Mouse (Mus musculus) C2C12 (cell line): ENCODE measurements around the gene Nedd9. TPM values are rescaled to one million over a fixed set of nuclear protein-coding genes. Genes with fewer than 3 reads are reported as not detected.

Source experiments
- H3K27me3 ChIP-seq: one replicate; pipeline ENCODE4 v1.6.1; 2011; ENCODE audit not compliant: control insufficient read depth, insufficient read depth, insufficient read length
- H3K36me3 ChIP-seq: one replicate; pipeline ENCODE4 v1.6.1; 2011; ENCODE audit not compliant: control insufficient read depth, insufficient read depth
- H3K4me3 ChIP-seq: one replicate; pipeline ENCODE4 v1.5.1; 2011; ENCODE audit warnings: mild to moderate bottlenecking, control low read depth; ENCODE audit not compliant: poor library complexity, insufficient read depth, severe bottlenecking
- H3K79me2 ChIP-seq: one replicate; pipeline ENCODE4 v1.6.1; 2011; ENCODE audit not compliant: control insufficient read depth, insufficient read depth
- H3K79me3 ChIP-seq: one replicate; pipeline ENCODE4 v1.6.1; 2011; ENCODE audit warnings: low read depth, control low read depth
- H3ac ChIP-seq: one replicate; pipeline ENCODE3; 2011; ENCODE audit warnings: low read depth; ENCODE audit not compliant: control insufficient read depth, insufficient read length
- CEBPB ChIP-seq: IDR thresholded peaks from one replicate; pipeline ENCODE4 v1.6.1; 2011; ENCODE audit warnings: low read depth, mild to moderate bottlenecking, control low read depth, moderate library complexity
- CTCF ChIP-seq: IDR thresholded peaks from one replicate; pipeline ENCODE4 v1.5.1; 2011; ENCODE audit not compliant: control insufficient read depth, insufficient read depth, insufficient read length
- FOSL1 ChIP-seq: IDR thresholded peaks from one replicate; pipeline ENCODE4 v1.8.0; 2011; ENCODE audit warnings: mild to moderate bottlenecking, low read length; ENCODE audit not compliant: poor library complexity, insufficient read depth, severe bottlenecking
- MAX ChIP-seq: IDR thresholded peaks from one replicate; pipeline ENCODE4 v1.6.1; 2011; ENCODE audit warnings: mild to moderate bottlenecking, control low read depth
- MYOD1 ChIP-seq: IDR thresholded peaks from one replicate; pipeline ENCODE4 v1.6.1; 2011; ENCODE audit warnings: low read depth; ENCODE audit not compliant: control insufficient read depth, insufficient read length
- MYOG ChIP-seq: IDR thresholded peaks from one replicate; pipeline ENCODE4 v1.6.1; 2011; ENCODE audit not compliant: control insufficient read depth, insufficient read length; ENCODE audit errors: extremely low read depth
- USF1 ChIP-seq: IDR thresholded peaks from one replicate; pipeline ENCODE4 v1.6.1; 2011; ENCODE audit warnings: low read depth, mild to moderate bottlenecking, control low read depth, moderate library complexity
- polyA plus RNA-seq: library from polyadenylated mRNA; unstranded; fragments of >200 nt; fragmentation: generic; extraction: Trizol; gene quantifications from one replicate; pipeline ENCODE4 v1.2.1, GENCODE M21; 2012; ENCODE audit warnings: missing spikeins

Nedd9 gene
- polyA plus RNA-seq, 1 experiment, result 6.7 TPM

DNA sequence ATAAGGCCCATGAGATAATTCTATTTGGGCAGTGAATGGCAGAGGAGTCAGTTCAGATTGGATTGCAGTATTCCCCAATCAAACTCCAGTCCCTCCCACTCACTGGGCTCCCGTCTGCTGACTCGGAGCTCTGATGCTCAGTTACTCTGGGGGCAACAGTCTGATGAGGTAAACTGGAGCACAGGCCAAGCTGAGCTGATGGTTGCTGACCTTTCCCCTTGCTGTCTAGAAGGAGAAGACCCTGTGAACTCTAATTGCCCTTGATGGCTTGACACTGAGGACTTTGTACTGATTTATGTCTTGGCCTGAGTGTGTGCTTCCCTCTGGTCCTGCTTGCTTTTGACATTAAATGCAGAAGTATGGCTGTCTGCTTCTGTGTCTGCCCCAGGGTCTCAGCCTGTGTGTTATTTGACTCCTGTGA, 110.1 kb downstream of the Nedd9 start:
- H3ac ChIP-seq, result no peak overlapping the region
- no peak overlapping the region for H3K4me3 ChIP-seq
- H3K36me3 ChIP-seq, result no peaks in the 10 kb centered on the region
- TF ChIP-seq CEBPB (no peak), FOSL1 (no peak), MYOD1 (no peak), CTCF (no peak), MYOG (no peak), USF1 (no peak), MAX (no peak)
- H3K79me2 ChIP-seq, result no peaks in the 10 kb centered on the region
- H3K27me3 ChIP-seq, result no peaks in the 10 kb centered on the region
- H3K79me3 ChIP-seq, result no peaks in the 10 kb centered on the region

DNA sequence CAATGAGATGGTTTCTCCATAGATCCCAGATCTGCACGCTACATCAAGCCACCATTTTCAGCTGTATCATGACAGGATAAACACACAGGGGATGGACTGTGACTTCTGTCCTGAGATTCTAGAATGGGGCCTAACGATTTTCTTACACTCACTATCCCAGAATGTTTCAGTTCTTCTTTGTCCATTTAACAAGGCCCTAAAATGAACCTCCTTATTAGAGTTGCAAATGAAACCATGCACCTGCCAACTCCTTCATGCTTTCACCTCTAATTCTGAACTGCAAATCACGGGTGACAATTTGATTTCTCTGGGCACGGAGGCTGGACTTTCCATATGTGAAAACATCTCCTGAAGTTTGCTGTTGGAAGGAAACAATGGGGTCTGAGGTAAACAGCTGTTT, 111.1 kb downstream of the Nedd9 start:
- no peak overlapping the region for H3ac ChIP-seq
- no peak for TF ChIP-seq CTCF
- no peak for TF ChIP-seq MYOD1
- TF ChIP-seq USF1, result no peak
- no peak for TF ChIP-seq MAX
- H3K36me3 ChIP-seq, result no peaks in the 10 kb centered on the region
- no peak overlapping the region for H3K4me3 ChIP-seq
- H3K27me3 ChIP-seq, result no peaks in the 10 kb centered on the region
- H3K79me3 ChIP-seq, result no peaks in the 10 kb centered on the region
- no peaks in the 10 kb centered on the region for H3K79me2 ChIP-seq

DNA sequence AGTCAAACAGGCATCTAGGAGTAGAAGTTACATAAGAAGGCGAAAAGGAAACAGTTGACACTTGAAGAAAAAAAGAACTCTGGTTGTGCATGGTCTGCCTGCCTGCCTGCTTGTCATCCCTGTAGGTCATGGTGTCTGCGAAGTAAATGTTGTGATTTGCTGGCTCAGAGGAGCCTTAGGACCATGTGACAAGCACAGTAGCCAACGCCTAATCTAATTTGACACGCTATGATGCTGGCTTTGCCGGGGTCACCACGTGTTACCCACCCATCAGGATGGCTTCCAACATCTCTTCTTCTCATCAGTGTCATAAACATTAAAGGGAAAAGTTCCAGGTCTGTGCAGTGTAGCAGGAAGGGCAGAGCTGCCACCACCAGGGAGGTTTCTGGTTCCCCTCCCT, 111.5 kb downstream of the Nedd9 start:
- Histone ChIP-seq H3ac (no peak overlapping the region), H3K79me3 (no peaks in the 10 kb centered on the region), H3K36me3 (no peaks in the 10 kb centered on the region), H3K4me3 (no peak overlapping the region), H3K27me3 (no peaks in the 10 kb centered on the region), H3K79me2 (no peaks in the 10 kb centered on the region)
- TF ChIP-seq USF1 (no peak), MAX (no peak), MYOG (no peak), CTCF (no peak), CEBPB (no peak), FOSL1 (no peak), MYOD1 (no peak)

DNA sequence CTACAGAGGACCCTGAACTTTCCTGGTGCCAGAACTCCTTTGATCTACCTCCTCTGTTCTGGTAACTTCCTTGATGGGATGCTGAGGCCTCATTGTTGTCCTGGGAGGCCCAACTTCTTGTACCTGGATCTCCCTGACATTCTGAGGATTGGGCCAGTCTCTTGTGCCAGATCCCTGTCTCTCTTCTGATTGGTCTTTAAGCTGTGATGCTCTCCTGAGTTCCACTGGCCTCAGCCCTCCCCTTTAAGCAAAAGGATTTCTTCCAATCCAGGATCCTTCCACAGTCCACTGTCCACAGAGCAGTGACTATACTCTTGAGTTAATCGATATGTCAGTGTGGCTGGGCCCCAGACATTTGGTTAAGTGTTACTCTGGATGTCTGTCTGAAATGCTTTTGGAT, 112.3 kb downstream of the Nedd9 start:
- H3K4me3 ChIP-seq, result no peak overlapping the region
- H3ac ChIP-seq, result no peak overlapping the region
- no peaks in the 10 kb centered on the region for H3K36me3 ChIP-seq
- H3K79me3 ChIP-seq, result no peaks in the 10 kb centered on the region
- H3K27me3 ChIP-seq, result no peaks in the 10 kb centered on the region
- TF ChIP-seq MAX (no peak), CEBPB (no peak), CTCF (no peak), MYOD1 (no peak), FOSL1 (no peak), USF1 (no peak)
- no peaks in the 10 kb centered on the region for H3K79me2 ChIP-seq

DNA sequence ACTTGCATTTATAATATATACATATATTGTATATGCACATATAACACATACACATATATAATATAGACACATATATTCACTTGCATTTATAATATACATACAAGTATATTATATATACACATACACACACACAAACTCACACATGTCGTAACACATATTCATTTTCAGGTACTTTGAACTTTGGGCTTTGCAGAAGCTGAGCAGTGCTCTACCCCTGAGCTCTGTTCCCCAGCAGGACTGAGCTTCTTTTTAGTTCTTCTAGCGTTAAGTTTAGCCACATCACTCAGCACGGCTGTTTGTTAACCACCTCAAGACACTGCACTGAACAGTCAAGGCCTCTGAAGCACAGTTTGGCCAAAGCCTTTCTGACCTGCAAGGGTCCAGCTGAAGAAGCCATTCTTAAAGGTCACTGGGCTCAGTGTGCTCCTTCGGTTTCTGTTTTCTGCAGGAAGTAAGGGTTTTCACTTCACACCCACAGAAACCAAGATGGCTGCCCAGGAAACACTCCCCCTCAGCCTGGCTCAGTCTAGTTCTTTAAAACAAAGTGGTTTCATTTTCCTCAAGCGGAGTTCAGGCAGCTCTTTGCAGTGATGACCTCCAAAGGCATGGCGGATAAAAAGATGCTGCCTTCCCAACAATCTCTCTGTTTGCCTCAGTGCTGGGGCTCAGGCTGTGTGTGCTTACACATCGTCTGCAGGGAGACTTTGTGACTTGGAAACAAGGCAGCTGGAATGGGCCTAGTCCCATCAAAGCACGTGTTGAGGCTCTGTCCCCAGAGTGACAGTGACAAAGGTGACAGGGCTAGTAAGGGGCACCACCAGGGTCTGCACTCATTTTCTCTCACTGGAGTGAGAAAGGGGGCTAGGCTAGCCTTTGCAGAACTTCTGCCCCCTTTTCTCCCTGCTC, 114.4 kb downstream of the Nedd9 start:
- Histone ChIP-seq H3K4me3 (no peak overlapping the region), H3K79me3 (no peaks in the 10 kb centered on the region), H3K36me3 (no peaks in the 10 kb centered on the region), H3K27me3 (no peaks in the 10 kb centered on the region), H3ac (no peak overlapping the region), H3K79me2 (no peaks in the 10 kb centered on the region)
- no peak for TF ChIP-seq CEBPB
- TF ChIP-seq MYOG, result no peak
- no peak for TF ChIP-seq FOSL1
- TF ChIP-seq CTCF, result no peak
- no peak for TF ChIP-seq MYOD1
- no peak for TF ChIP-seq MAX

DNA sequence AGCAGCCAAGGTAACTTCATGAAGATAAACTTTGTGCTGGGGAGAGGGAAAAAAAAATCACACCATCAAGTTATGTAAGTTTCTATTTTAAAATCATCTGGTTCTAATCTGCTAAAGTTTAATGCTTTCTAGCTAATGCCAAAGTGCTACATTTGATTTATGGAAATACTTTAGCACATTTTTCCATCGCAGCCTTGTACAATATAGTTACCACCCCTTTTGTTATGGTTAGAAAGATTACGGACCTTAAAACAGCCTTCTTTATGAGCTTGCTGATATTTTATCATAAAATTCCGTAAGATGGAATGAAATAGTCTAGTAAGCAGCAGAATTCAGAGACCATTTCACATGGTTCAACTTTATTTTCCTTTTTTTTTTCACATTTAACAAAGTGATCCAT, 115.6 kb downstream of the Nedd9 start:
- no peaks in the 10 kb centered on the region for H3K79me3 ChIP-seq
- no peaks in the 10 kb centered on the region for H3K27me3 ChIP-seq
- no peak overlapping the region for H3ac ChIP-seq
- TF ChIP-seq CTCF (no peak), FOSL1 (no peak), MYOG (no peak), USF1 (no peak), MAX (no peak), MYOD1 (no peak), CEBPB (no peak)
- H3K36me3 ChIP-seq, result no peaks in the 10 kb centered on the region
- no peak overlapping the region for H3K4me3 ChIP-seq
- no peaks in the 10 kb centered on the region for H3K79me2 ChIP-seq
